Mouse (Mus musculus) heart, postnatal 4 days (tissue): ENCODE results near the gene Muc2. TPM values are rescaled to one million over a fixed set of nuclear protein-coding genes. Genes with fewer than 3 reads are reported as not detected.
"Not testable (repeated sequence)": the region's sequence is repeated elsewhere in the genome, so short reads cannot be mapped to it uniquely, and the experiment has no call there.

Experiments used
- DNase-seq: peaks from one replicate; pipeline ENCODE4 v3.0.0; 2021
- total RNA-seq, 2 experiments: library from RNA; stranded (reverse); gene quantifications; 2 replicates each; pipeline ENCODE4 v1.2.3; 2021

The Muc2 gene
- under 1 TPM in 1 of 2 experiments, not detected in 1; 0.74 TPM for total RNA-seq

DNA sequence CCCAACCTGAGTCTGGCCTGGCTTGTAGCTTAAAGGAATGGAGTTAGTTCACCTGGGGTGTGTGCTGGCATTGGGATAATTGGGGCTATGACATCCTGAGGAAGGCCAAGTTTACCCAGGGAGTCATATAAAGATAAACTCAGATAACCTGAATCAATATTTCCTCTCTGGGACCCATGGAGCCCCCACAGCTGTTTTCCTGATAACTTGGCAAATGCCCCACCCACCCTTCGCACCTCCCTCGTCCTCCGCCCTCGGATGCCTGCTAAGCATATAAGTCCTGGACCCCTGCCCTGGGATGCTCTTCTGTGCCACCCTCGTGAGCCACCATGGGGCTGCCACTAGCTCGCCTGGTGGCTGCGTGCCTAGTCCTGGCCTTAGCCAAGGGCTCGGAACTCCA lies at the start of gene Muc2:
Muc2 (plus strand) TSS at position 301 of the 400 bp plus-strand sequence.
- DNase-seq: no peak

- DNase-seq: no peak
These were observed 47.8 kb upstream of the Muc2 start for GRCm38 (mm10) chr7:141642375-141642774.

- peak; percentile 71 for DNase-seq
These were observed 47.0 kb upstream of the Muc2 start for GRCm38 (mm10) chr7:141643160-141643559.

GRCm38 (mm10) chr7:141647083-141647482 lies 43.1 kb upstream of the Muc2 start:
- no peak for DNase-seq

DNA sequence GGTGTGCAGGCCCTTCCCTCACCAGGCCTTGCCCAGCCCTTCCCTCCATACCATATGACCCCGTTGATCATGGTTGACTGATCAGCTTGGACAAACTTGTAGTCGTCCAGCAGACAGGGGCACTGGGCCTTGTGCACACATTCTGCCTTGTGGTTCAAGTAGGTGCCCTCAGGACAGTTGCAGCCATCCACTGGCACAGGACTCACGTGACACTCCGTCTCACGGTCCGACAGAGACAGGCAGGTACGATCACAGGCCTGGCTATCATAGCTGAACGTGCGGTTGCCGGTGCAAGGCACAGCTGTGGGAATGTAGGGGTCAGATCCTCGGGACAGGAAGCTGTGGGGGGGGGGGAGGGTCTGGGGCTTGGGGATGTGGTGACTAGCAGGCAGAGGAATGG lies 42.3 kb upstream of the Muc2 start:
- no peak for DNase-seq

- DNase-seq: no peak
These were observed 37.9 kb upstream of the Muc2 start for GRCm38 (mm10) chr7:141652191-141652590.

DNA sequence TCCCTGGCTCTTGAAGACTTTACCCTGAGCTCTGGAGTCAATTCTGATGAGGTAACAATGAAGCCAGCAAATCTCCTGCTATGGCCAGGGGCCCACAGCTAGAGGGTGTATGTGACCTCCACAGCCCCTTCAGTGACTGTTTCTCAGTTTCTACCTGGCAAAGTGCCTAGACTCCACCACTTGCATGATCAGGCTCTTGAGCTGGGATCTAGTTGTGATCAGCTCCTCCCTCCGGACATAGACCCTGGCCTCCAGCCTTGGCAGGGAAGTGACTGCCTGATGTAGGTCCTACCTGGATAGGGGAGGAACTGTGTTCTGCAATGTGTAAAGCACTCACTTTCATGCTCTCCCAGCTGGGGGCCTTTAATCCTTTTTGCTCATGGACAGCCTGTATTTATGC lies 29.8 kb upstream of the Muc2 start:
- no peak for DNase-seq

GRCm38 (mm10) chr7:141661481-141661880 lies 28.7 kb upstream of the Muc2 start:
- DNase-seq: peak; percentile 63

DNA sequence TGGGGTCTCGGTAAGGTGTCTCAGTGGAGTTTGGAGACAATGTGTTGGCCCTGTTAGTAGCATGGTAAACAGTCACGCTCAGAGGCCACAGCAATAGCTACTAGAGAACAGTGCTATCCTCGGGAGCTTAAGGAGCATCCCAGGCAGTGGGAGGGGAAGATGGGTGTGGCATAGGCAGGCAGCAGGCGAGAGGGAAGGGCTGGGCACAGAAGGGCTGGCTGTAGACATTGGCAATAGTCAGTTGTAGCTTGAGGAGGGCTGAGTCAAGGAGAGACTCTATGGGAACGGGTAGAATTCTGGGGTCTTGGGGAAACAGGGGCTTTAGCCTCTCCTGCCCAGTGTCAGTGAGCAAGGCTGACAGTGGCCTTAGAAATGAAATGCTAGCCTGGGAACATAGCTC lies 27.9 kb upstream of the Muc2 start:
- DNase-seq: no peak

DNA sequence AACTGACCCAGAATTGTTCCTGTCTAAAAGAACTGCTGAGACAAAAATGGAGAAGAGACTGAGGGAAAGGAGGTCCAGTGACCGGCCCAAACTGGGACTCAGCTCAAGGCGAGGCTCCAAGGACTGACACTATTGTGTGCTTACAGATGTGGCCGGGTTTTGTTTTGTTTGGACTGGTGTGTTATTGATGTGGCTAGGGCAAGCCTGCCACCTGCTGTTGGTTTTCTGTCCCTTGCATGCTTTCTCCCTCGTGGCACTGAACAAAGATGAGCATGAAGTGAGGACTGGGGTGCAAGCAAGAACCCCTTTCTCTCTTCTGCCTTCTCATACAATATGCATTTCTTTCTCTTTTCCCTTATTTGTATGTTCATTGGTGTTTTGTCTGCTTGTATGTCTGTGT lies 23.9 kb upstream of the Muc2 start:
- peak; percentile 68 for DNase-seq

DNA sequence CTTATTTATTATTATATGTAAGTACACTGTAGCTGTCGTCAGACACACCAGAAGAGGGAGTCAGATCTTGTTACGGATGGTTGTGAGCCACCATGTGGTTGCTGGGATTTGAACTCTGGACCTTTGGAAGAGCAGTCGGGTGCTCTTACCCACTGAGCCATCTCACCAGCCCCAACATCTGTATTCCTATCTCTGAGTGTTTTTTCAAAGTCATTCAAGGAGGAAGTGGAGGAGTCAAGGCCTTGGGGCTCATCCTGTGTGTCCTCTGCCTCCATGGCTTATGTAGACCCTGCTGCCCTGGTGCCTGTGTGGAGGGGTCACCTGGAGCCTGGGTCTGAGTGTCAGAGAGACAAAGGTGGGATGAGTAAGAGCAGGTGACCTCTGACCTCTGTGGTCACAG lies 21.0 kb upstream of the Muc2 start:
- DNase-seq: not testable (repeated sequence)

DNA sequence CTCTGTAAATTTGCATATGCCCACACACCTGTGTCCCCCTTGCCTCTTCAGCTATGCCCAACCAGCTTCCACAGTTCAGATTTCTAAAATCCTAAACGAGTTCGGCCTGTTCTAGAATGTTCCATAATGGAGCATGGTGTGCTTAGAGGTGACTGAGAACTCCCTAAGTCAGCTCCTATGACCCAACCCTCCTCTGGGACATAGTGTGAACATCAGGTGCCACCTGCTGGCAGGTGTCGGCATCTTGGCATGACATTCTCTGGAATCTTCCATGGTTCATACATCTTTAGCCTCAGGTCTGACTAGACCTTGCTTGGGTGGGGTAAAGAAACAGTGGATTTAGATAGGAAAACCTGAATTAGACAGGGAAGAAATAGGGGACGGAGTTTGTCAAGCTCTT lies 19.1 kb upstream of the Muc2 start:
- peak; percentile 34 for DNase-seq

- no peak for DNase-seq
These were observed 18.4 kb upstream of the Muc2 start for GRCm38 (mm10) chr7:141671626-141672291.

DNA sequence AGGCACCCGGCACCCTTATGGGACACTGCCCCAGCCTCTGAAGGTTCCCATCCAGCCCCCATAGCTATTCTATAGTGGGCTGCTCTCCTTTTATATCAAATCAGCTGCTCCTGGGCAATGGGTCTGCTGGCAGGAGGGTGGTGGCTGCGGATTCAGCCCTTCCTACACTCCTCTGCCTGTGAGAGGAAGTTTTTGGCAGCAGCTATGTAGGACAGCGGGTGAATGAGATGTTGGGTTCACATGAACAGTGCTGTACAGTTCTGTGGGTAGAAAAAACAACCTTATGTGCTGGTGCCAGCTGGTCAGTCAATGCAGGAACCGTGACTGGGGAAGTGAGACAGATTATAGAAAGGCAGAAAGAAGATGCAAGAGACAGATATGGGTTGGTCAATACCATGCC lies 11.2 kb upstream of the Muc2 start:
- no peak for DNase-seq

GRCm38 (mm10) chr7:141687330-141687729 lies 2.8 kb upstream of the Muc2 start:
- DNase-seq: no peak

DNA sequence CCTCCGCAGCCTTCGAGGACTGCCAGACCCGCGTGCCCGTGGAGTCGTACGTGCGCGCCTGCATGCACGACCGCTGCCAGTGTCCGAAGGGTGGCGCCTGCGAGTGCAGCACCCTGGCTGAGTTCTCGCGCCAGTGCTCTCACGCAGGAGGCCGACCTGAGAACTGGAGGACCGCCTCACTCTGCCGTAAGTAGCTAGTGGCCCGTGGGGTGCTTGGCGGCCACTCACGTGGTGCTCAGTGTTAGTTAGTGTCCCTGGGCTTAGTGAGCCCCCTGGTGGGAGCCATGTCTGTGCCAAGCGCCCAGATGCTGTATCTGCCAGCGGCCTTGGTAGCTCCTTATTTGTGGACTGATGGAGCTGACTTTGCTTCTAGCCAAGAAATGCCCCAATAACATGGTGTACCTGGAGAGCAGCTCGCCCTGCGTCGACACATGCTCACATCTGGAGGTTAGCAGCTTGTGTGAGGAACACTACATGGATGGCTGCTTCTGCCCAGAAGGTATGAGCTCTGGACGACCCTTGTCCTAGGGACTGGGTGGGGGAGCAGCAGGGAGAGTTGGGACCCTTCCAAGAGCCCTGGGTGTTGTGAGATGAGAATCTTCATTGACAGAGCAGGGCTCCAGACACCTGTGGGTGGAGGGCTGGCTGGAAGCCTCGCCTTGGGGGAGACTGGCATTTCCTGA lies 3.6 kb downstream of the Muc2 start:
- DNase-seq: peak; percentile 31

DNA sequence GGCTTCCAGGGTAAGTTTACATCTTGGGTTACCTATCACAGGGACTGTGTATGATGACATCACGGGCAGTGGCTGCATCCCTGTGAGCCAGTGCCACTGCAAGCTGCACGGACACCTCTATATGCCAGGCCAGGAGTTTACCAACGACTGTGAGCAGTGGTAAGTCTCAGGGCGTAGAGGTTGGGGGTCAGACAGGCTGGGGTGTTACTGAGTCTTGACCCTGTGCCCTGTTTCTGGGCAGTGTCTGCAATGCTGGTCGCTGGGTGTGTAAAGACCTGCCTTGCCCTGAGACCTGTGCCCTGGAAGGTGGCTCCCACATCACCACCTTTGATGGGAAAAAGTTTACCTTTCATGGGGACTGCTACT lies 4.1 kb downstream of the Muc2 start:
- DNase-seq: no peak

DNA sequence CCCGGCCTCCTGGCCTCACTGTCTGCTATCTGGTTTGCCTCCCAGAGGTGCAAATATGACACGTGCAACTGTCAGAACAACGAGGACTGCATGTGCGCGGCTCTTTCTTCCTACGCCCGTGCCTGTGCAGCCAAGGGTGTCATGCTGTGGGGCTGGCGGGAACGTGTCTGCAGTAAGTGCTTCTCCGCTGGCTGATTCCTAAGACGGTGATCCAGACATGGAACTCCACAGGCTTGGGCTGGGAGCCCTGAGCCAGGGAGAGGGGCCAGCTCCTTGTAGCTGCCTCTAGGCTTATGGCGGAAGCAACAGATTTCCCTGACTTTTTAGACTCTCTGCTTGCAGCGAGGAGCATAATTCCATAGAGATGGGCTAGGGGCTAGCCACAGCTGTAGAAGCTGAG lies 6.4 kb downstream of the Muc2 start:
- DNase-seq: no peak

GRCm38 (mm10) chr7:141699556-141700220 lies 9.5 kb downstream of the Muc2 start:
- no peak for DNase-seq

DNA sequence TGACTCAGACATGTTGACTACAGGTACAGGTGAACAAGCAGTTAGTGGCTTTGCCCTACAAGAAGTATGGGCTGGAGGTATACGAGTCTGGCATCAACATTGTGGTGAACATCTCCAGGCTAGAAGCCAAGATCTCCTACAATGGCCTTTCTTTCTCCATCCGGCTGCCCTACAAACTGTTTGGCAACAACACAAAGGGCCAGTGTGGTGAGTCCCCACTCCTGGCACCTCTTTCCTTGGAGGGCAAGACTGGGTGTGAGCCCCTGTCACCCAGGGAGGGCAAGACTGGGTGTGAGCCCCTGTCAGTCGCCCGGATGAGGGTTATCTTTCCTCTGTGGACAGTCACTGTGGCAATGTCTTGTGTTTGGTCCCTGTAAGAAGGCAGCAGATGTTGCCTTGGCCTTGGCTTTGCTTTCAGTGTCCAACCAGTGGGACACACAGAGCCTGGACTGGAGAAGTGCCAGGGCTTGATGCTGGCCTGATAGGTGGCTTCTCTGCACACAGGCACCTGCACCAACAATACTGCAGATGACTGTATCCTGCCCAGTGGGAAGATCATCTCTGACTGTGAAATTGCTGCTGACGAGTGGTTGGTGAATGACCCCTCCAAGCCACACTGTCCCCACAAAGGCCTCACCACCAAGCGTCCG lies 57.4 kb downstream of the Muc2 start:
- DNase-seq: no peak

DNA sequence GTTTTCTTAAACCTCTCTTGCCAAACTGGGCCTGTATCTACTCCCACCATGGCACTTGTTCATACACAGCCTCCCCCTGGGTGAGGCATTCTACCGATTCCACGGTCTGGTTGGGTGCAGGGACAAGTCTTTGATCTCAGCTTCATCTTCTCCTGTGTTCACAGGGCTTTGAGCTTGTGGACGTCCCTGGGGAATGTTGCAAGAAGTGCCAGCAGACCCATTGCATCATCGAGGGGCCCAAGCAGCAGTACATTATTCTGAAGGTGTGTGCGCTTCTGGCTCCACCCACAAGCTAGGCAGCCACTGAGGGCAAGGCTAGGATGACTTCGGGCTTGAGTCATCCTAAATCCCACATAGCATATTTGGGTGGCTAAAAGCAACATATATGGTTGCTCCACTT lies 62.4 kb downstream of the Muc2 start:
- no peak for DNase-seq

- peak; percentile 81 for DNase-seq
These were observed 65.7 kb downstream of the Muc2 start for GRCm38 (mm10) chr7:141755831-141756230.

DNA sequence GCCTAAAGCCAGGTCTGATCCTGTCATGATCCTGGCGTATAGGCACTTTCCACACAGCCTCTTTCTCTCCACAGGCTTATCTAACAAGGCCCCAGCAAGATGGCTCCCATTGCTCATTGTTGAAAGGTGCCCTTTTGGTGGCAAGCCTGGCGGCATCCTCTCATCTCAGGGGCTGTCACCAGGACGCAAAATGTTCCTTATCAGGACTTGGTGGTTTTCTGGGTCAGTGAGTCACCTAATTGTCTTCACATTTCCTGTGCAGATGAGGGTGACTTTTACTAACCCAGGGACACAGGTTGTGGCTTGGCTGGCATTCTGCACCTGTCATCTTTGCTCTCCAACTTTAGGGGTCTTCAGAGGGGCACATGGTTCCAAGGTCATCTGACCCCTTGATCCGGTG lies 68.2 kb downstream of the Muc2 start:
- no peak for DNase-seq
